Mouse (Mus musculus) forebrain, embryonic 16.5 days (tissue): ENCODE data around the gene Plvap. TPM values are rescaled to one million over a fixed set of nuclear protein-coding genes. Genes with fewer than 3 reads are reported as not detected.

ENCODE experiments used
- ATAC-seq: fragments of 200-750 bp; cut with Nextera tagmentation; 2 replicates; pipeline ENCODE4 v1.8.0; 2017; ENCODE audit warnings: mild to moderate bottlenecking, moderate library complexity
- H3K27ac ChIP-seq: fragments of 300-500 bp; sonication (generic); 2 replicates; pipeline ENCODE4 v1.5.1; 2014; ENCODE audit warnings: low read length, control low read depth
- H3K27me3 ChIP-seq: fragments of 300-500 bp; sonication (generic); replicated peaks from 2 replicates; pipeline ENCODE4 v1.6.1; 2014; ENCODE audit warnings: low read length; ENCODE audit not compliant: control insufficient read depth, insufficient read depth
- H3K36me3 ChIP-seq: fragments of 300-500 bp; sonication (generic); 2 replicates; pipeline ENCODE4 v1.6.1; 2014; ENCODE audit not compliant: control insufficient read depth, insufficient read depth
- H3K4me1 ChIP-seq: fragments of 300-500 bp; sonication (generic); replicated peaks from 2 replicates; pipeline ENCODE4 v1.6.1; 2014; ENCODE audit warnings: low read length; ENCODE audit not compliant: control insufficient read depth, insufficient read depth
- H3K4me2 ChIP-seq: fragments of 300-500 bp; sonication (generic); 2 replicates; pipeline ENCODE4 v1.6.1; 2014; ENCODE audit warnings: mild to moderate bottlenecking, low read length, control low read depth
- H3K4me3 ChIP-seq: fragments of 300-500 bp; sonication (generic); replicated peaks from 2 replicates; pipeline ENCODE4 v1.5.1; 2014; ENCODE audit warnings: mild to moderate bottlenecking, low read length, control low read depth
- H3K9ac ChIP-seq: fragments of 300-500 bp; sonication (generic); replicated peaks from 2 replicates; pipeline ENCODE4 v1.6.1; 2014; ENCODE audit warnings: low read depth, low read length, control low read depth
- H3K9me3 ChIP-seq: fragments of 300-500 bp; sonication (generic); 2 replicates; pipeline ENCODE4 v1.6.1; 2016; ENCODE audit warnings: low read length; ENCODE audit not compliant: control insufficient read depth
- whole genome bisulfite sequencing: fragments of 180-500 bp; shearing (Covaris S2); extraction: QIAGEN DNeasy Blood & Tissue Kit; methylation state at CpG from one replicate; pipeline ENCODE4 v1.1.7; 2014; 5-methylcytosine and 5-hydroxymethylcytosine counted together
- polyA plus RNA-seq: library from polyadenylated mRNA; unstranded; fragments of >200 nt; fragmentation: Nextera tagmentation; extraction: Ambion mirVana; gene quantifications from 2 replicates; pipeline ENCODE4 v1.2.1, GENCODE M21; 2015

Gene Plvap
- polyA plus RNA-seq, 1 experiment from 2014 or later = 3.5 TPM

- Histone ChIP-seq H3K9ac (no peak overlapping the region), H3K9me3 (no peaks in the 10 kb centered on the region), H3K4me1 (peaks cover 32% of the 10 kb centered on the region), H3K36me3 (peaks cover 7% of the 10 kb centered on the region; the same call in 1 of the 2 replicates), H3K4me3 (no peak overlapping the region), H3K27me3 (no peaks in the 10 kb centered on the region), H3K27ac (no peak overlapping the region), H3K4me2 (no peak overlapping the region)
- no peak for ATAC-seq
- 84% methylated on average over 8 of the region's 8 CpGs for WGBS
Measured at GRCm38 (mm10) chr8:71472601-71473386, 38.8 kb downstream of the Plvap start.

- peaks cover 25% of the 10 kb centered on the region for H3K4me1 ChIP-seq
- WGBS = 93% methylated on average over 17 of the region's 17 CpGs
- no peak overlapping the region for H3K4me3 ChIP-seq
- no peak overlapping the region for H3K9ac ChIP-seq
- no peaks in the 10 kb centered on the region for H3K27me3 ChIP-seq
- no peak for ATAC-seq
- H3K4me2 ChIP-seq = no peak overlapping the region
- H3K36me3 ChIP-seq = peaks cover 7% of the 10 kb centered on the region; the same call in 1 of the 2 replicates
- no peaks in the 10 kb centered on the region for H3K9me3 ChIP-seq
- no peak overlapping the region for H3K27ac ChIP-seq
Measured at GRCm38 (mm10) chr8:71471861-71472260, 39.7 kb downstream of the Plvap start.

GRCm38 (mm10) chr8:71470913-71471255, 40.7 kb downstream of the Plvap start:
- Histone ChIP-seq H3K36me3 (peaks cover 7% of the 10 kb centered on the region; the same call in 1 of the 2 replicates), H3K9ac (no peak overlapping the region), H3K27me3 (no peaks in the 10 kb centered on the region), H3K4me2 (no peak overlapping the region), H3K27ac (no peak overlapping the region), H3K4me3 (no peak overlapping the region), H3K9me3 (no peaks in the 10 kb centered on the region), H3K4me1 (peaks cover 23% of the 10 kb centered on the region)
- no peak for ATAC-seq
- 80% methylated on average over 5 of the region's 5 CpGs for WGBS

GRCm38 (mm10) chr8:71470146-71470912, 41.2 kb downstream of the Plvap start:
- no peak overlapping the region for H3K27ac ChIP-seq

GRCm38 (mm10) chr8:71469411-71469810, 42.1 kb downstream of the Plvap start:
- H3K36me3 ChIP-seq = peaks cover 3% of the 10 kb centered on the region; the same call in 1 of the 2 replicates
- no peaks in the 10 kb centered on the region for H3K27me3 ChIP-seq
- peak overlapping the region; percentile 76 for H3K9ac ChIP-seq
- peak; percentile 50 for ATAC-seq
- H3K27ac ChIP-seq = peak overlapping the region; percentile 83
- WGBS = 2% methylated on average over 21 of the region's 24 CpGs
- H3K4me2 ChIP-seq = peak overlapping the region; percentile 76
- no peaks in the 10 kb centered on the region for H3K9me3 ChIP-seq
- H3K4me1 ChIP-seq = peaks cover 26% of the 10 kb centered on the region
- H3K4me3 ChIP-seq = peak overlapping the region; percentile 74

More at GRCm38 (mm10) chr8:71470146-71470912, 41.2 kb downstream of the Plvap start:
- Histone ChIP-seq H3K4me3 (peak overlapping the region; percentile 74), H3K9ac (peak overlapping the region; percentile 76), H3K9me3 (no peaks in the 10 kb centered on the region), H3K27me3 (no peaks in the 10 kb centered on the region), H3K4me1 (peaks cover 24% of the 10 kb centered on the region), H3K4me2 (peak overlapping the region; percentile 76), H3K36me3 (peaks cover 7% of the 10 kb centered on the region; the same call in 1 of the 2 replicates)
- no peak for ATAC-seq
- WGBS = 82% methylated on average over 3 of the region's 3 CpGs

- ATAC-seq = peak; percentile 91
- peaks cover 31% of the 10 kb centered on the region for H3K4me1 ChIP-seq
- peak within 1 kb of the TSS; percentile 74 for H3K4me3 ChIP-seq
- peak within 1 kb of the TSS; percentile 76 for H3K4me2 ChIP-seq
- no peaks in the 10 kb centered on the region for H3K9me3 ChIP-seq
- peaks cover 3% of the 10 kb centered on the region; the same call in 1 of the 2 replicates for H3K36me3 ChIP-seq
- WGBS = 0% methylated on average over 42 of the region's 52 CpGs
- H3K27me3 ChIP-seq = no peaks in the 10 kb centered on the region
- peak within 1 kb of the TSS; percentile 76 for H3K9ac ChIP-seq
- H3K27ac ChIP-seq = peak within 1 kb of the TSS; percentile 83
Measured at GRCm38 (mm10) chr8:71468916-71469315, 42.6 kb downstream of the Plvap start, which contains the start of gene Dda1. Gene Dda1 (plus strand): TSS chr8:71469199.

GRCm38 (mm10) chr8:71468001-71468400, 43.6 kb downstream of the Plvap start:
- Histone ChIP-seq H3K4me2 (no peak overlapping the region), H3K27ac (no peak overlapping the region), H3K9ac (no peak overlapping the region), H3K27me3 (no peaks in the 10 kb centered on the region), H3K4me3 (no peak overlapping the region), H3K36me3 (no peaks in the 10 kb centered on the region), H3K9me3 (no peaks in the 10 kb centered on the region), H3K4me1 (peaks cover 34% of the 10 kb centered on the region)
- 88% methylated on average over 1 of the region's 1 CpGs for WGBS
- ATAC-seq = no peak

GRCm38 (mm10) chr8:71467201-71467600, 44.4 kb downstream of the Plvap start:
- Histone ChIP-seq H3K9me3 (no peaks in the 10 kb centered on the region), H3K9ac (no peak overlapping the region), H3K27me3 (no peaks in the 10 kb centered on the region), H3K4me3 (no peak overlapping the region), H3K36me3 (no peaks in the 10 kb centered on the region), H3K27ac (no peak overlapping the region), H3K4me2 (no peak overlapping the region), H3K4me1 (peaks cover 42% of the 10 kb centered on the region)
- 95% methylated on average over 2 of the region's 2 CpGs for WGBS
- ATAC-seq = no peak

- H3K4me1 ChIP-seq = peaks cover 51% of the 10 kb centered on the region
- 0 out of 2 replicates have a peak, but pooled peaks cover under 1% of the 10 kb centered on the region for H3K36me3 ChIP-seq
- no peak for ATAC-seq
- H3K9me3 ChIP-seq = no peaks in the 10 kb centered on the region
- no peak overlapping the region for H3K4me3 ChIP-seq
- WGBS = 97% methylated on average over 5 of the region's 5 CpGs
- H3K4me2 ChIP-seq = no peak overlapping the region
- H3K9ac ChIP-seq = no peak overlapping the region
- no peaks in the 10 kb centered on the region for H3K27me3 ChIP-seq
- H3K27ac ChIP-seq = no peak overlapping the region
Measured at GRCm38 (mm10) chr8:71466198-71466597, 45.4 kb downstream of the Plvap start.
